Mouse (Mus musculus) liver, embryonic 14.5 days (tissue): ENCODE data around the gene Sox21. TPM values are rescaled to one million over a fixed set of nuclear protein-coding genes. Genes with fewer than 3 reads are reported as not detected.

ENCODE experiments used
- ATAC-seq: fragments of 200-750 bp; cut with Nextera tagmentation; 2 replicates; pipeline ENCODE4 v1.8.0; 2017; ENCODE audit warnings: moderate number of reproducible peaks, mild to moderate bottlenecking, moderate library complexity; ENCODE audit not compliant: insufficient read depth
- DNase-seq, 3 experiments: peaks; one replicate each; pipeline ENCODE4 v3.0.0-alpha.2; 2012 to 2013; ENCODE audit warnings: low read depth in 3 of 3, low spot score in 3 of 3
- H3K27ac ChIP-seq: fragments of 300-500 bp; sonication (generic); 2 replicates; pipeline ENCODE4 v1.5.1; 2014; ENCODE audit warnings: moderate library complexity, mild to moderate bottlenecking, control low read depth, inconsistent platforms
- H3K27me3 ChIP-seq: fragments of 300-500 bp; sonication (generic); 2 replicates; pipeline ENCODE4 v1.6.1; 2014; ENCODE audit warnings: mild to moderate bottlenecking, low read length, moderate library complexity; ENCODE audit not compliant: control insufficient read depth, insufficient read depth
- H3K36me3 ChIP-seq: fragments of 300-500 bp; sonication (generic); replicated peaks from 2 replicates; pipeline ENCODE4 v1.6.1; 2014; ENCODE audit warnings: low read depth; ENCODE audit not compliant: control insufficient read depth, insufficient read depth
- H3K4me1 ChIP-seq, 2 experiments: fragments of 200-500 bp in 1 of 2; fragments of 300-500 bp in 1 of 2; sonication (generic) in 1 of 2; replicated peaks; 2 replicates each; pipeline ENCODE4 v1.6.1; 2012 to 2014; ENCODE audit warnings: antibody characterized with exemption in 1 of 2, inconsistent platforms in 1 of 2, low read length in 1 of 2; ENCODE audit not compliant: control insufficient read depth in 2 of 2, insufficient read depth in 2 of 2
- H3K4me2 ChIP-seq: fragments of 300-500 bp; sonication (generic); 2 replicates; pipeline ENCODE4 v1.6.1; 2014; ENCODE audit warnings: low read depth, mild to moderate bottlenecking, control low read depth, moderate library complexity
- H3K4me3 ChIP-seq, 2 experiments: fragments of 200-500 bp in 1 of 2; fragments of 300-500 bp in 1 of 2; sonication (generic) in 1 of 2; 2 replicates each; pipeline ENCODE4 v1.5.1; 2012 to 2014; ENCODE audit warnings: low read depth in 2 of 2, low read length in 2 of 2, mild to moderate bottlenecking in 2 of 2, control low read depth in 1 of 2, inconsistent platforms in 1 of 2, moderate library complexity in 1 of 2; ENCODE audit not compliant: insufficient read depth in 1 of 2
- H3K9ac ChIP-seq: fragments of 300-500 bp; sonication (generic); replicated peaks from 2 replicates; pipeline ENCODE4 v1.6.1; 2014; ENCODE audit warnings: mild to moderate bottlenecking, control low read depth, moderate library complexity
- H3K9me3 ChIP-seq: fragments of 300-500 bp; sonication (generic); 2 replicates; pipeline ENCODE4 v1.6.1; 2016; ENCODE audit warnings: low read length, mixed read lengths; ENCODE audit not compliant: control insufficient read depth
- CTCF ChIP-seq: IDR thresholded peaks from 2 replicates; pipeline ENCODE4 v1.5.1; 2016; ENCODE audit warnings: antibody characterized with exemption, low read depth, control low read depth
- EP300 ChIP-seq: IDR thresholded peaks from 2 replicates; pipeline ENCODE4 v1.6.1; 2016; ENCODE audit warnings: antibody characterized with exemption, low read depth
- WGBS: fragments of 180-500 bp; shearing (Covaris S2); extraction: QIAGEN DNeasy Blood & Tissue Kit; methylation state at CpG from one replicate; pipeline ENCODE4 v1.1.7; 2014; ENCODE audit not compliant: insufficient replicate concordance; 5-methylcytosine and 5-hydroxymethylcytosine counted together
- polyA plus RNA-seq, 2 experiments: library from polyadenylated mRNA; depleted of rRNA in 1 of 2; stranded (reverse) in 1 of 2; unstranded in 1 of 2; fragments of >200 nt; fragmentation: Nextera tagmentation in 1 of 2; extraction: Ambion mirVana in 1 of 2; gene quantifications; 2 replicates each; pipeline versions ENCODE4 v1.2.1 to v1.2.3; 2012 to 2014

Gene Sox21
- polyA plus RNA-seq, 2 experiments, result not detected

GRCm38 (mm10) chr14:118272594-118273555 is 36.0 kb upstream of the Sox21 start:
- H3K27me3 ChIP-seq, result no peaks in the 10 kb centered on the region
- no peak overlapping the region for H3K9ac ChIP-seq
- no peaks in the 10 kb centered on the region for H3K9me3 ChIP-seq
- no peak for TF ChIP-seq EP300
- no peak for TF ChIP-seq CTCF
- DNase-seq, result no peak
- no peak for ATAC-seq
- no peak overlapping the region for H3K4me3 ChIP-seq
- no peak overlapping the region for H3K27ac ChIP-seq
- WGBS, result 44% methylated on average over 6 of the region's 6 CpGs
- no peaks in the 10 kb centered on the region for H3K4me1 ChIP-seq
- no peaks in the 10 kb centered on the region for H3K36me3 ChIP-seq
- H3K4me2 ChIP-seq, result no peak overlapping the region

- Histone ChIP-seq H3K4me2 (no peak overlapping the region), H3K4me1 (no peaks in the 10 kb centered on the region), H3K27ac (no peak overlapping the region), H3K9ac (no peak overlapping the region), H3K4me3 (no peak overlapping the region), H3K36me3 (no peaks in the 10 kb centered on the region), H3K27me3 (no peaks in the 10 kb centered on the region), H3K9me3 (no peaks in the 10 kb centered on the region)
- TF ChIP-seq CTCF (no peak), EP300 (no peak)
- no peak for ATAC-seq
- DNase-seq, result no peak
- 52% methylated on average over 4 of the region's 4 CpGs for WGBS
These were observed 32.0 kb upstream of the Sox21 start for GRCm38 (mm10) chr14:118268849-118269248.

GRCm38 (mm10) chr14:118266660-118267059 is 29.8 kb upstream of the Sox21 start, which contains the start of gene Gm9376:
Gm9376 (plus strand) TSS chr14:118266960.
- Histone ChIP-seq H3K4me3 (no peak within 1 kb of the TSS), H3K27me3 (no peaks in the 10 kb centered on the region), H3K27ac (no peak within 1 kb of the TSS), H3K9me3 (no peaks in the 10 kb centered on the region), H3K4me2 (no peak within 1 kb of the TSS), H3K4me1 (no peaks in the 10 kb centered on the region), H3K36me3 (no peaks in the 10 kb centered on the region), H3K9ac (no peak within 1 kb of the TSS)
- ATAC-seq, result no peak
- no peak for DNase-seq
- TF ChIP-seq EP300 (no peak), CTCF (no peak)
- WGBS, result 79% methylated on average over 2 of the region's 2 CpGs

- Histone ChIP-seq H3K4me1 (no peaks in the 10 kb centered on the region), H3K9me3 (no peaks in the 10 kb centered on the region), H3K27me3 (no peaks in the 10 kb centered on the region), H3K9ac (no peak overlapping the region), H3K36me3 (no peaks in the 10 kb centered on the region), H3K4me3 (no peak overlapping the region), H3K27ac (no peak overlapping the region), H3K4me2 (no peak overlapping the region)
- DNase-seq (no peak), ATAC-seq (no peak)
- TF ChIP-seq CTCF, result no peak
- no peak for TF ChIP-seq EP300
- 71% methylated on average over 6 of the region's 6 CpGs for WGBS
These were observed 16.6 kb upstream of the Sox21 start for GRCm38 (mm10) chr14:118253381-118253780.

- Histone ChIP-seq H3K36me3 (no peaks in the 10 kb centered on the region), H3K4me1 (no peaks in the 10 kb centered on the region), H3K27ac (no peak overlapping the region), H3K4me2 (no peak overlapping the region), H3K4me3 (no peak overlapping the region), H3K9ac (no peak overlapping the region), H3K9me3 (no peaks in the 10 kb centered on the region), H3K27me3 (peaks cover 40% of the 10 kb centered on the region)
- ATAC-seq (no peak), DNase-seq (no peak)
- WGBS, result 13% methylated on average over 2 of the region's 2 CpGs
- no peak for TF ChIP-seq EP300
- no peak for TF ChIP-seq CTCF
These were observed 4.6 kb upstream of the Sox21 start for GRCm38 (mm10) chr14:118241416-118241815.
